Mouse (Mus musculus): Measurements from ENCODE around the gene Auts2.

- TF ChIP-seq CTCF (conservative IDR thresholded peaks at IDR 0.05 in 1 of 2, IDR thresholded peaks at IDR 0.05 in 1 of 2; ENCODE audit: low read depth in 2 of 2, low read length in 2 of 2): no peak
- TF ChIP-seq MXI1 (IDR thresholded peaks at IDR 0.05; ENCODE audit: low read depth, low read length): no peak
- TF ChIP-seq CHD2 (IDR thresholded peaks at IDR 0.05; ENCODE audit: low read length): no peak
- no peak for TF ChIP-seq POLR2A (IDR thresholded peaks at IDR 0.05; ENCODE audit: low read depth, low read length)
- no peak for TF ChIP-seq EP300 (IDR thresholded peaks at IDR 0.05; ENCODE audit: low read length)
- TF ChIP-seq MAX (IDR thresholded peaks at IDR 0.05; ENCODE audit: low read length): no peak
- no peak for TF ChIP-seq NRF1 (IDR thresholded peaks at IDR 0.05; ENCODE audit: low read depth, low read length)
- no peak for TF ChIP-seq USF1 (IDR thresholded peaks at IDR 0.05; ENCODE audit: low read depth, low read length)
Measured at GRCm38 (mm10) chr5:132074724-132075374, 468.3 kb downstream of the Auts2 start.

Measured in CH12.LX (cell line).